Comparison of ENCODE assay signal across 9 mouse cellular contexts in the genomic region with DNA sequence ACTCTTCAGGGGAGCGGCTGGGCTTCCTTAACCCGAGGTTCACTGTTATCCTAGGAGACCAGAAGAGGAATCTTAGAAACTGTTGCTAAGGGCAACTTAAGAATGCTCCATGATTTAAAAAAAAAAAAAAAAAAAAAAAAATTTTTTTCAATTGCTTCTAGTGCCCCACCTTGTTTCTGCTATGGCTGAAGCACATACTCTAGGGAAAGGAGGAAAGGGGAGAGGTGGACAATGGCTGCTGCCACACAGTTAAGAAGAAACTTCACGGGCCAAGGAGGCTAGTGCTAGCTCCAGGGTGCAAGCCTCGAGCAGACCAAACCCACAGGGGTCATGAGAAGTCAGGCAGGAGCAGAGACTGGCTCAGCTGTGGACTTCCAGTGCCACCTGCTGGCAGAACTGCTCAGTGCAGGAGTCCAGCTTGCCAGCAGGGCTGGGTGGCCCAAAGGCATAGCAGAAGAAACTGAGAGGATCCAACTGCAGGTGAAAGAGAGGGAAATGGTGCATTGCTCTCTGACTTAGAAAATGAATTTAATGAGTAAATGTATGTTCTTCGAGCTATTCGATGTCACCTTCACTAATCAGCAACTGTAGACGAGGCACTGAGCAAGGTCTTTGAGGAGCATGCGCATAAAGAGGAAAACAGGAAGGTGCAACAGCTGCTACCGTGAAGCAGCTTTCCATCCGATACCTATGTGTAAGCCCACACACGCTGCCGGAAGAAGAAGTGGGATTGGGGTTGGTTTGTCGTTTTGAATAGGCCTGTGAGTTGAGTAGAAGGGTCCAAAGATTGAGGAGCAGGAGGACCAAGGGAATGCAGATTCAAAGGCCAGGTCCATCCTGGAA. TPM values are rescaled to one million over a fixed set of nuclear protein-coding genes. Genes with fewer than 3 reads are reported as not detected.
DNase-seq lines count a peak whose midpoint lies in the region; ATAC-seq and TF ChIP-seq lines count a peak whose summit lies in the region.
"Had no signal": no experiment of that assay in that cellular context is flagged by ENCODE, and none has a peak within 500 bp of the region (broad histone marks: within the 10 kb centered on the region; RNA-seq: fewer than 3 reads in every experiment).

No protein-coding gene starts in this region.

- WGBS in forebrain, embryonic 11.5 days = 38% methylated on average over 13 of the region's 13 CpGs
- 28% methylated on average over 13 of the region's 13 CpGs for WGBS in liver, embryonic 16.5 days (ENCODE audit: insufficient replicate concordance)
- 35% methylated on average over 13 of the region's 13 CpGs for WGBS in neural tube, embryonic 14.5 days

- no peaks in the 10 kb centered on the region for H3K4me1 ChIP-seq in forebrain, embryonic 11.5 days (replicated peaks; ENCODE audit: control insufficient read depth, insufficient read depth, low read length)
- peaks cover 6% of the 10 kb centered on the region for H3K4me1 ChIP-seq in liver, embryonic 16.5 days (ENCODE audit: control insufficient read depth, low read depth, low read length)
- peaks cover 3% of the 10 kb centered on the region; the same call in 1 of the 2 replicates for H3K4me1 ChIP-seq in neural tube, embryonic 14.5 days (ENCODE audit: control insufficient read depth, insufficient read depth, low read length)
- H3K4me1 ChIP-seq in testis, adult 2 months (ENCODE audit: control insufficient read depth, insufficient read depth, low read length) = peaks cover 3% of the 10 kb centered on the region

- peak; percentile 89 for ATAC-seq in CD4-positive, CD25-positive, alpha-beta regulatory T cell, adult 4 months
- ATAC-seq in forebrain, embryonic 11.5 days (replicated peaks; ENCODE audit: low FRiP score) = peak; percentile 71
- ATAC-seq in liver, embryonic 16.5 days (ENCODE audit: low read depth) = peak; percentile 75
- peak; percentile 82; the same call in 1 of the 2 replicates for ATAC-seq in neural tube, embryonic 14.5 days (ENCODE audit: low read depth)

- TF ChIP-seq CTCF in testis, adult 2 months (IDR thresholded peaks at IDR 0.05; ENCODE audit: control insufficient read depth, insufficient read depth, insufficient replicate concordance, low read depth, low read length) = peak; percentile 92; the same call in 1 of the 2 replicates

- no peak overlapping the region for H3K9ac ChIP-seq in forebrain, embryonic 11.5 days (ENCODE audit: low read length)
- H3K9ac ChIP-seq in liver, embryonic 16.5 days (ENCODE audit: low read depth, low read length) = no peak overlapping the region
- H3K9ac ChIP-seq in neural tube, embryonic 14.5 days (replicated peaks; ENCODE audit: low read depth, low read length) = no peak overlapping the region
- H3K9ac ChIP-seq: embryonic facial prominence, embryonic 15.5 days had no signal

- H3K4me3 ChIP-seq in forebrain, embryonic 11.5 days (ENCODE audit: low read depth, low read length) = no peak overlapping the region
- no peak overlapping the region for H3K4me3 ChIP-seq in liver, embryonic 16.5 days (ENCODE audit: low read depth, low read length)
- H3K4me3 ChIP-seq in neural tube, embryonic 14.5 days (ENCODE audit: low read depth, low read length) = no peak overlapping the region
- peak overlapping the region; percentile 28; the same call in 1 of the 2 replicates for H3K4me3 ChIP-seq in testis, adult 2 months (ENCODE audit: control insufficient read depth, low read depth, low read length)
- H3K4me3 ChIP-seq: embryonic facial prominence, embryonic 15.5 days had no signal

- no peak for TF ChIP-seq POLR2A in testis, adult 2 months (IDR thresholded peaks at IDR 0.05; ENCODE audit: control insufficient read depth, low read depth, low read length)

- no peak overlapping the region for H3K4me2 ChIP-seq in forebrain, embryonic 11.5 days (ENCODE audit: low read depth, low read length, severe bottlenecking)
- H3K4me2 ChIP-seq in liver, embryonic 16.5 days (ENCODE audit: low read depth, low read length) = no peak overlapping the region
- no peak overlapping the region for H3K4me2 ChIP-seq in neural tube, embryonic 14.5 days (ENCODE audit: low read depth, low read length)
- H3K4me2 ChIP-seq: embryonic facial prominence, embryonic 15.5 days had no signal

- intact Hi-C loops in heart, postnatal 14 days (cut with DNase I) = loop anchor here (1.0 to 5.0 kb wide), 6 partner anchors 48 to 698 kb away; partner anchors contain the start of genes Gm10322 and Mcu

- H3K9me3 ChIP-seq in forebrain, embryonic 11.5 days (ENCODE audit: control insufficient read depth, low read length) = no peaks in the 10 kb centered on the region
- no peaks in the 10 kb centered on the region for H3K9me3 ChIP-seq in liver, embryonic 16.5 days (replicated peaks; ENCODE audit: control insufficient read depth, low read length)
- no peaks in the 10 kb centered on the region for H3K9me3 ChIP-seq in neural tube, embryonic 14.5 days (ENCODE audit: control insufficient read depth, low read length)
- H3K9me3 ChIP-seq: embryonic facial prominence, embryonic 15.5 days had no signal

- DNase-seq in brain, embryonic 18.5 days (ENCODE audit: low read depth, low spot score) = peak; percentile 58
- peak; percentile 92 for DNase-seq in forebrain, embryonic 11.5 days (ENCODE audit: low spot score)
- DNase-seq in heart, postnatal 14 days = peak; percentile 88 to 95
- peak; percentile 93 to 94 for DNase-seq in kidney, postnatal 4 days

- no peaks in the 10 kb centered on the region for H3K27me3 ChIP-seq in forebrain, embryonic 11.5 days (ENCODE audit: control insufficient read depth, insufficient read depth, low read length)
- no peaks in the 10 kb centered on the region for H3K27me3 ChIP-seq in liver, embryonic 16.5 days (ENCODE audit: control insufficient read depth, insufficient read depth, low read depth, low read length)
- no peaks in the 10 kb centered on the region for H3K27me3 ChIP-seq in neural tube, embryonic 14.5 days (ENCODE audit: control insufficient read depth, insufficient read depth, low read length)
- H3K27me3 ChIP-seq in testis, adult 2 months (ENCODE audit: control insufficient read depth, insufficient read depth, low read length) = no peaks in the 10 kb centered on the region
- H3K27me3 ChIP-seq: embryonic facial prominence, embryonic 15.5 days had no signal

- no peaks in the 10 kb centered on the region for H3K36me3 ChIP-seq in forebrain, embryonic 11.5 days (ENCODE audit: control insufficient read depth, insufficient read depth, low read length)
- H3K36me3 ChIP-seq in liver, embryonic 16.5 days (ENCODE audit: control insufficient read depth, insufficient read depth) = peaks cover 3% of the 10 kb centered on the region; the same call in 1 of the 2 replicates
- no peaks in the 10 kb centered on the region for H3K36me3 ChIP-seq in neural tube, embryonic 14.5 days (ENCODE audit: control insufficient read depth, insufficient read depth, low read length)
- H3K36me3 ChIP-seq in testis, adult 2 months (ENCODE audit: control insufficient read depth, insufficient read depth, low read length) = no peaks in the 10 kb centered on the region

- no peak overlapping the region for H3K27ac ChIP-seq in forebrain, embryonic 11.5 days (ENCODE audit: low read depth, low read length)
- H3K27ac ChIP-seq in liver, embryonic 16.5 days (ENCODE audit: low read length) = no peak overlapping the region
- H3K27ac ChIP-seq in neural tube, embryonic 14.5 days (ENCODE audit: low read depth, low read length) = no peak overlapping the region
- H3K27ac ChIP-seq in testis, adult 2 months (ENCODE audit: control insufficient read depth, insufficient read depth, low read depth, low read length) = no peak overlapping the region
- H3K27ac ChIP-seq: embryonic facial prominence, embryonic 15.5 days had no signal

RNA-seq across cellular contexts. Expression of gene Dnajb12, which starts 14.3 kb away (rescaled TPM):
- 10 to 100 TPM; 19.1 to 25.2 TPM for polyA plus RNA-seq in CD4-positive, CD25-positive, alpha-beta regulatory T cell, adult 4 months (2017; shearing (Covaris generic))
- polyA plus RNA-seq in forebrain, embryonic 11.5 days (2014; fragmentation: Nextera tagmentation; extraction: Ambion mirVana) = 25.3 and 26.5 TPM in 2 replicates
- 10 to 100 TPM; 34.7 to 35.7 TPM for total RNA-seq in heart, postnatal 14 days (2021)
- 14.8 and 15.5 TPM in 2 replicates for polyA plus RNA-seq in liver, embryonic 16.5 days (2015; fragmentation: Nextera tagmentation; extraction: Ambion mirVana)
- 22.5 and 23.0 TPM in 2 replicates for polyA plus RNA-seq in neural tube, embryonic 14.5 days (2014; fragmentation: Nextera tagmentation; extraction: Ambion mirVana)
- 47.0 and 47.7 TPM in 2 replicates for polyA plus RNA-seq in testis, adult 2 months (2012; rRNA removed)
